Comparison of ENCODE assay signal across 8 mouse cellular contexts in genomic region chr10:76512965-76513583, GRCm38 (mm10). TPM values are rescaled to one million over a fixed set of nuclear protein-coding genes. Genes with fewer than 3 reads are reported as not detected.
DNase-seq lines count a peak whose midpoint lies in the region; ATAC-seq and TF ChIP-seq lines count a peak whose summit lies in the region.

No protein-coding gene starts in this region.

- peaks cover 80% of the 10 kb centered on the region for H3K36me3 ChIP-seq in G1E (replicated peaks)
- peaks cover 7% of the 10 kb centered on the region for H3K36me3 ChIP-seq in forebrain, embryonic 11.5 days (ENCODE audit: control insufficient read depth, insufficient read depth, low read length)

- no peak overlapping the region for H3K4me2 ChIP-seq in forebrain, embryonic 11.5 days (ENCODE audit: low read depth, low read length, severe bottlenecking)

- no peak overlapping the region for H3K4me3 ChIP-seq in G1E (ENCODE audit: low read depth, low read length)
- H3K4me3 ChIP-seq in bone marrow macrophage, adult 2 months (ENCODE audit: insufficient read depth, low read length): no peak overlapping the region
- no peak overlapping the region for H3K4me3 ChIP-seq in forebrain, embryonic 11.5 days (ENCODE audit: low read depth, low read length)
- no peak overlapping the region for H3K4me3 ChIP-seq in layer of hippocampus, adult 2 months

- no peaks in the 10 kb centered on the region for H3K27me3 ChIP-seq in G1E (ENCODE audit: insufficient read depth, low read length)
- H3K27me3 ChIP-seq in forebrain, embryonic 11.5 days (ENCODE audit: control insufficient read depth, insufficient read depth, low read length): no peaks in the 10 kb centered on the region

- H3K9me3 ChIP-seq in G1E (replicated peaks): no peaks in the 10 kb centered on the region
- no peaks in the 10 kb centered on the region; the same call in 1 of the 2 replicates for H3K9me3 ChIP-seq in forebrain, embryonic 11.5 days (ENCODE audit: control insufficient read depth, low read length)

- H3K9ac ChIP-seq in forebrain, embryonic 11.5 days (ENCODE audit: low read length): no peak overlapping the region

- intact Hi-C loops in heart, postnatal 25 days (cut with DNase I): no loop called here

- peaks cover 14% of the 10 kb centered on the region for H3K4me1 ChIP-seq in G1E (ENCODE audit: insufficient read depth, low read depth, low read length)
- peaks cover 6% of the 10 kb centered on the region for H3K4me1 ChIP-seq in bone marrow macrophage, adult 2 months (ENCODE audit: control insufficient read depth, insufficient read depth, low read length)
- H3K4me1 ChIP-seq in forebrain, embryonic 11.5 days (replicated peaks; ENCODE audit: control insufficient read depth, insufficient read depth, low read length): no peaks in the 10 kb centered on the region

- 50% methylated on average over 5 of the region's 5 CpGs for WGBS in forebrain, embryonic 11.5 days

- TF ChIP-seq POLR2A in bone marrow macrophage, adult 2 months (IDR thresholded peaks at IDR 0.05; ENCODE audit: borderline replicate concordance, low read depth, low read length): no peak

- peak; percentile 63 for DNase-seq in G1E (ENCODE audit: low spot score)
- peak; percentile 91 for DNase-seq in forebrain, embryonic 11.5 days (ENCODE audit: low spot score)
- peak; percentile 19 for DNase-seq in heart, postnatal 25 days (ENCODE audit: low spot score)
- DNase-seq in layer of hippocampus, adult 2 months (ENCODE audit: low spot score in 2 of 2): peak in 1 of 2 experiments; percentile 44
- DNase-seq in lung, postnatal 14 days: peak; percentile 88
- peak; percentile 79 for DNase-seq in right cerebral cortex, postnatal 4 days
- DNase-seq in yolk sac, embryonic 10.5 days (ENCODE audit: low spot score): peak; percentile 64

- H3K27ac ChIP-seq in bone marrow macrophage, adult 2 months (ENCODE audit: insufficient read depth, low read depth, low read length): no peak overlapping the region
- no peak overlapping the region for H3K27ac ChIP-seq in forebrain, embryonic 11.5 days (ENCODE audit: low read depth, low read length)
- H3K27ac ChIP-seq in layer of hippocampus, adult 2 months: no peak overlapping the region

- peak; percentile 90 for TF ChIP-seq CTCF in G1E (IDR thresholded peaks at IDR 0.05; ENCODE audit: low read depth, low read length)
- TF ChIP-seq CTCF in bone marrow macrophage, adult 2 months (IDR thresholded peaks at IDR 0.05; ENCODE audit: low read depth, low read length): peak; percentile 64
- peak; percentile 80 for TF ChIP-seq CTCF in layer of hippocampus, adult 2 months (conservative IDR thresholded peaks at IDR 0.05)

- peak; percentile 86 for ATAC-seq in G1E (ENCODE audit: extremely low read depth, insufficient number of reproducible peaks, low FRiP score, poor library complexity, severe bottlenecking)
- ATAC-seq in forebrain, embryonic 11.5 days (replicated peaks; ENCODE audit: low FRiP score): peak; percentile 83

RNA-seq across cellular contexts. Expression of gene Lss, which starts 18.3 kb away (rescaled TPM):
- 16.3 and 20.5 TPM in 2 replicates for total RNA-seq in G1E (2014; fragmentation: Nextera tagmentation)
- total RNA-seq in G1E (2017): 64.1 and 66.0 TPM in 2 replicates
- 26.1 and 46.6 TPM in 2 replicates for polyA plus RNA-seq in G1E (2012)
- polyA plus RNA-seq in bone marrow macrophage, adult 2 months (2012; ENCODE audit: insufficient read depth, insufficient read length, missing spikeins): 10.9 and 11.0 TPM in 2 replicates
- polyA plus RNA-seq in forebrain, embryonic 11.5 days (2014; fragmentation: Nextera tagmentation; extraction: Ambion mirVana): 44.9 and 72.6 TPM in 2 replicates
- total RNA-seq in heart, postnatal 25 days (2021): 1 to 10 TPM; 7.3 to 7.4 TPM
- 10 to 100 TPM; 40.7 to 43.1 TPM for total RNA-seq in layer of hippocampus, adult 2 months (2021)

RNA-seq across cellular contexts. Expression of gene Ybey, which starts 44.2 kb away (rescaled TPM):
- total RNA-seq in G1E (2014; fragmentation: Nextera tagmentation) (6.1 and 8.8 TPM in 2 replicates), G1E (2017) (9.7 and 10.6 TPM in 2 replicates)
- polyA plus RNA-seq in G1E (2012): 1.6 and 2.3 TPM in 2 replicates
- 2.0 and 2.7 TPM in 2 replicates for polyA plus RNA-seq in bone marrow macrophage, adult 2 months (2012; ENCODE audit: insufficient read depth, insufficient read length, missing spikeins)
- 6.0 and 6.1 TPM in 2 replicates for polyA plus RNA-seq in forebrain, embryonic 11.5 days (2014; fragmentation: Nextera tagmentation; extraction: Ambion mirVana)
- 1 to 10 TPM; 3.5 to 4.2 TPM for total RNA-seq in heart, postnatal 25 days (2021)
- total RNA-seq in layer of hippocampus, adult 2 months (2021): 1 to 10 TPM; 3.9 to 4.6 TPM

RNA-seq across cellular contexts. Expression of gene Mcm3ap, which starts 44.3 kb away (rescaled TPM):
- total RNA-seq in G1E (2014; fragmentation: Nextera tagmentation) (34.2 and 44.1 TPM in 2 replicates), G1E (2017) (59.3 and 65.9 TPM in 2 replicates)
- 30.5 and 35.4 TPM in 2 replicates for polyA plus RNA-seq in G1E (2012)
- 37.8 and 59.7 TPM in 2 replicates for polyA plus RNA-seq in bone marrow macrophage, adult 2 months (2012; ENCODE audit: insufficient read depth, insufficient read length, missing spikeins)
- 89.7 and 92.8 TPM in 2 replicates for polyA plus RNA-seq in forebrain, embryonic 11.5 days (2014; fragmentation: Nextera tagmentation; extraction: Ambion mirVana)
- 10 to 100 TPM; 22.8 to 27.1 TPM for total RNA-seq in heart, postnatal 25 days (2021)
- 10 to 100 TPM; 51.2 to 53.7 TPM for total RNA-seq in layer of hippocampus, adult 2 months (2021)

RNA-seq across cellular contexts. Expression of gene Spatc1l, which starts 49.0 kb away (rescaled TPM):
- total RNA-seq in G1E (2014; fragmentation: Nextera tagmentation) (not detected in 2 replicates), G1E (2017) (0.11 TPM in 1 of 2 replicates, not detected in the other)
- not detected in 2 replicates for polyA plus RNA-seq in G1E (2012)
- polyA plus RNA-seq in bone marrow macrophage, adult 2 months (2012; ENCODE audit: insufficient read depth, insufficient read length, missing spikeins): not detected in 2 replicates
- polyA plus RNA-seq in forebrain, embryonic 11.5 days (2014; fragmentation: Nextera tagmentation; extraction: Ambion mirVana): 0.23 TPM in 1 of 2 replicates, not detected in the other
- total RNA-seq in heart, postnatal 25 days (2021): not detected
- not detected for total RNA-seq in layer of hippocampus, adult 2 months (2021)
